Mouse (Mus musculus) olfactory bulb, adult 2 months (tissue): ENCODE data around the gene Vps37d.

Experiments used
- CTCF ChIP-seq: fragments of 200-500 bp; IDR thresholded peaks from 2 replicates; pipeline ENCODE4 v1.5.1; 2012; ENCODE audit warnings: low read depth, mild to moderate bottlenecking, low read length, moderate library complexity; ENCODE audit not compliant: insufficient read depth
- POLR2A ChIP-seq: fragments of 200-500 bp; IDR thresholded peaks from 2 replicates; pipeline ENCODE4 v1.6.1; 2012; ENCODE audit warnings: mild to moderate bottlenecking, low read depth, low read length, moderate library complexity; ENCODE audit not compliant: insufficient read depth

GRCm38 (mm10) chr5:135077564-135078481 is at the start of gene Vps37d:
- peak; percentile 21; the same call in 1 of the 2 replicates for TF ChIP-seq POLR2A
- TF ChIP-seq CTCF, result peak; percentile 92
